ENCODE assay signal across 20 mouse cellular contexts in genomic region chr8:110698098-110698497, GRCm38 (mm10). TPM values are rescaled to one million over a fixed set of nuclear protein-coding genes. Genes with fewer than 3 reads are reported as not detected.
DNase-seq lines count a peak whose midpoint lies in the region; TF ChIP-seq lines count a peak whose summit lies in the region.
"Had no signal": no experiment of that assay in that cellular context is flagged by ENCODE, and none has a peak within 500 bp of the region (broad histone marks: within the 10 kb centered on the region; RNA-seq: fewer than 3 reads in every experiment).

No protein-coding gene starts in this region.

- DNase-seq in adrenal gland, postnatal 10 days, result peak; percentile 26
- DNase-seq in adrenal gland, adult 8-10 months, result no peak
- no peak for DNase-seq in layer of hippocampus, adult 2 months (ENCODE audit: low spot score in 2 of 2)
- DNase-seq in layer of hippocampus, adult 18-20 months (ENCODE audit: low spot score in 2 of 2), result no peak
- DNase-seq in adrenal gland, postnatal 36 days, result peak; percentile 33 to 62
- DNase-seq in B cell, adult 2 months, result no peak
- DNase-seq: cerebellum, adult 11 months; cerebellum, adult 2 months; cerebellum, adult 9-11 months; cerebellum, postnatal 25 days; gastrocnemius, adult 2 months; gastrocnemius, postnatal 14 days; heart, adult 11 months; kidney, adult 18-20 months had no signal

- no peak overlapping the region for H3K4me3 ChIP-seq in layer of hippocampus, adult 2 months
- H3K4me3 ChIP-seq: embryonic facial prominence, embryonic 12.5 days; embryonic facial prominence, embryonic 15.5 days; forebrain, embryonic 12.5 days; forebrain, embryonic 15.5 days; gastrocnemius, adult 2 months; hindbrain, embryonic 12.5 days had no signal

- TF ChIP-seq CTCF in layer of hippocampus, adult 2 months (conservative IDR thresholded peaks at IDR 0.05), result no peak

- 0 out of 2 replicates have a peak overlapping the region, but pooled peaks have one; percentile 9 for H3K27ac ChIP-seq in layer of hippocampus, adult 2 months
- H3K27ac ChIP-seq: embryonic facial prominence, embryonic 12.5 days; embryonic facial prominence, embryonic 15.5 days; forebrain, embryonic 12.5 days; forebrain, embryonic 15.5 days; gastrocnemius, adult 2 months; hindbrain, embryonic 12.5 days; hindbrain, postnatal 0 days had no signal

RNA-seq across cellular contexts. Expression of gene Mtss1l, which starts 23.2 kb away (rescaled TPM):
- total RNA-seq in adrenal gland, postnatal 10 days (2021), result 10 to 100 TPM; 28.3 to 38.3 TPM
- 10 to 100 TPM; 19.5 to 28.8 (median 25.1) TPM for total RNA-seq in adrenal gland, adult 8-10 months (2022)
- 100 to 1,000 TPM; 210 TPM for total RNA-seq in layer of hippocampus, adult 2 months (2021)
- 100 to 1,000 TPM; 213 to 214 TPM for total RNA-seq in layer of hippocampus, adult 18-20 months (2021)
- 10 to 100 TPM; 20.8 to 23.1 TPM for total RNA-seq in adrenal gland, postnatal 36 days (2021)

Comparison
In these comparisons a context has a peak if more than half of its experiments do, and no peak if none do; other contexts are left out.
1. DNase-seq: peak in adrenal gland, postnatal 10 days (single experiment) and adrenal gland, postnatal 36 days (2 of 2); none in adrenal gland, adult 8-10 months (single experiment), layer of hippocampus, adult 2 months (0 of 2), layer of hippocampus, adult 18-20 months (0 of 2) and B cell, adult 2 months (0 of 2).
2. RNA of gene Mtss1l, which starts 23.2 kb away (total RNA-seq): 213 to 214 TPM in layer of hippocampus, adult 18-20 months and 210 TPM in layer of hippocampus, adult 2 months; 28.3 to 38.3 TPM in adrenal gland, postnatal 10 days, 19.5 to 28.8 TPM in adrenal gland, adult 8-10 months and 20.8 to 23.1 TPM in adrenal gland, postnatal 36 days; every median in the first group is over 4 times any median in the second.